Mouse (Mus musculus): Measurements from ENCODE around the gene Dnm2.

The Dnm2 gene

GRCm38 (mm10) chr9:21424631-21425555, at the start of gene Dnm2:
Gene Dnm2 (plus strand): TSS chr9:21424908.
- DNase-seq (ENCODE audit: low read depth, low spot score) = peak; percentile 99

- no peak for DNase-seq (ENCODE audit: low read depth, low spot score)
Observed at GRCm38 (mm10) chr9:21379195-21379594, 45.5 kb upstream of the Dnm2 start.

GRCm38 (mm10) chr9:21380868-21381267, 43.8 kb upstream of the Dnm2 start:
- DNase-seq (ENCODE audit: low read depth, low spot score) = no peak

- no peak for DNase-seq (ENCODE audit: low read depth, low spot score)
Observed at GRCm38 (mm10) chr9:21383966-21384365, 40.7 kb upstream of the Dnm2 start.

GRCm38 (mm10) chr9:21392646-21393175, 32.0 kb upstream of the Dnm2 start:
- DNase-seq (ENCODE audit: low read depth, low spot score) = no peak

- DNase-seq (ENCODE audit: low read depth, low spot score) = no peak
Observed at GRCm38 (mm10) chr9:21395692-21396091, 29.0 kb upstream of the Dnm2 start.

GRCm38 (mm10) chr9:21397170-21397569, 27.5 kb upstream of the Dnm2 start:
- DNase-seq (ENCODE audit: low read depth, low spot score) = no peak

GRCm38 (mm10) chr9:21401042-21401441, 23.7 kb upstream of the Dnm2 start:
- DNase-seq (ENCODE audit: low read depth, low spot score) = no peak

- DNase-seq (ENCODE audit: low read depth, low spot score) = no peak
Observed at GRCm38 (mm10) chr9:21402764-21403253, 21.9 kb upstream of the Dnm2 start.

GRCm38 (mm10) chr9:21403745-21404144, 21.0 kb upstream of the Dnm2 start:
- DNase-seq (ENCODE audit: low read depth, low spot score) = no peak

- DNase-seq (ENCODE audit: low read depth, low spot score) = no peak
Observed at GRCm38 (mm10) chr9:21405525-21405924, 19.2 kb upstream of the Dnm2 start.

GRCm38 (mm10) chr9:21407951-21408350, 16.8 kb upstream of the Dnm2 start:
- no peak for DNase-seq (ENCODE audit: low read depth, low spot score)

- no peak for DNase-seq (ENCODE audit: low read depth, low spot score)
Observed at GRCm38 (mm10) chr9:21408624-21409023, 16.1 kb upstream of the Dnm2 start.

- peak; percentile 59 for DNase-seq (ENCODE audit: low read depth, low spot score)
Observed at GRCm38 (mm10) chr9:21409592-21410317, 15.0 kb upstream of the Dnm2 start.

GRCm38 (mm10) chr9:21411669-21412550, 12.8 kb upstream of the Dnm2 start, which contains the start of gene Qtrt1:
Gene Qtrt1 (plus strand): TSS chr9:21411837.
- DNase-seq (ENCODE audit: low read depth, low spot score) = peak; percentile 89

- DNase-seq (ENCODE audit: low read depth, low spot score) = no peak
Observed at GRCm38 (mm10) chr9:21417866-21418265, 6.8 kb upstream of the Dnm2 start.

GRCm38 (mm10) chr9:21419646-21420045, 5.1 kb upstream of the Dnm2 start:
- DNase-seq (ENCODE audit: low read depth, low spot score) = no peak

- DNase-seq (ENCODE audit: low read depth, low spot score) = no peak
Observed at GRCm38 (mm10) chr9:21425556-21425945, 843 bp downstream of the Dnm2 start.

- DNase-seq (ENCODE audit: low read depth, low spot score) = no peak
Observed at GRCm38 (mm10) chr9:21426013-21426412, 1.3 kb downstream of the Dnm2 start.

- DNase-seq (ENCODE audit: low read depth, low spot score) = no peak
Observed at GRCm38 (mm10) chr9:21426525-21426924, 1.8 kb downstream of the Dnm2 start.

- no peak for DNase-seq (ENCODE audit: low read depth, low spot score)
Observed at GRCm38 (mm10) chr9:21427773-21428172, 3.1 kb downstream of the Dnm2 start.

Measured in telencephalon, adult 2 months (tissue).